Mouse (Mus musculus) thymus, adult 2 months (tissue): Measurements from ENCODE around the gene Efnb1. TPM values are rescaled to one million over a fixed set of nuclear protein-coding genes. Genes with fewer than 3 reads are reported as not detected.
"Not testable (repeated sequence)": the region's sequence is repeated elsewhere in the genome, so short reads cannot be mapped to it uniquely, and the experiment has no call there.

Experiments used
- DNase-seq: peaks from one replicate; pipeline ENCODE4 v3.0.0; 2021
- H3K27ac ChIP-seq: fragments of 200-500 bp; 2 replicates; pipeline ENCODE4 v1.5.1; 2012; ENCODE audit warnings: low read length, control low read depth; ENCODE audit not compliant: control insufficient read depth, insufficient read depth
- H3K27me3 ChIP-seq: fragments of 200-500 bp; 2 replicates; pipeline ENCODE4 v1.6.1; 2012; ENCODE audit warnings: mild to moderate bottlenecking, low read length, moderate library complexity, mixed read lengths; ENCODE audit not compliant: control insufficient read depth, insufficient read depth
- H3K36me3 ChIP-seq: fragments of 200-500 bp; 2 replicates; pipeline ENCODE4 v1.6.1; 2012; ENCODE audit warnings: mild to moderate bottlenecking, low read length, moderate library complexity; ENCODE audit not compliant: control insufficient read depth, insufficient read depth
- H3K4me1 ChIP-seq: fragments of 200-500 bp; replicated peaks from 2 replicates; pipeline ENCODE4 v1.6.1; 2012; ENCODE audit warnings: low read length; ENCODE audit not compliant: control insufficient read depth, insufficient read depth
- H3K4me3 ChIP-seq: fragments of 200-500 bp; 2 replicates; pipeline ENCODE4 v1.5.1; 2012; ENCODE audit warnings: mild to moderate bottlenecking, low read length, control low read depth, moderate library complexity; ENCODE audit not compliant: control insufficient read depth, insufficient read depth
- CTCF ChIP-seq: fragments of 200-500 bp; IDR thresholded peaks from 2 replicates; pipeline ENCODE4 v1.5.1; 2012; ENCODE audit warnings: mild to moderate bottlenecking, control low read depth, low read length, moderate library complexity, borderline replicate concordance; ENCODE audit not compliant: control insufficient read depth, poor library complexity, insufficient read depth; ENCODE audit errors: extremely low read depth
- POLR2A ChIP-seq: fragments of 200-500 bp; IDR thresholded peaks from 2 replicates; pipeline ENCODE4 v1.6.1; 2012; ENCODE audit warnings: mild to moderate bottlenecking, low read length, control low read depth, moderate library complexity; ENCODE audit not compliant: control insufficient read depth, poor library complexity, insufficient read depth; ENCODE audit errors: extremely low read depth
- WGBS: fragments of 180-500 bp; shearing (Covaris S2); methylation state at CpG from one replicate; pipeline ENCODE4 v1.1.7; 2018; 5-methylcytosine and 5-hydroxymethylcytosine counted together
- polyA plus RNA-seq: library from polyadenylated mRNA; depleted of rRNA; stranded (reverse); fragments of >200 nt; gene quantifications from 2 replicates; pipeline ENCODE4 v1.2.3, GENCODE M21; 2012; rRNA removed

Efnb1 gene
- 8.9 and 9.6 TPM in 2 replicates for polyA plus RNA-seq

DNA sequence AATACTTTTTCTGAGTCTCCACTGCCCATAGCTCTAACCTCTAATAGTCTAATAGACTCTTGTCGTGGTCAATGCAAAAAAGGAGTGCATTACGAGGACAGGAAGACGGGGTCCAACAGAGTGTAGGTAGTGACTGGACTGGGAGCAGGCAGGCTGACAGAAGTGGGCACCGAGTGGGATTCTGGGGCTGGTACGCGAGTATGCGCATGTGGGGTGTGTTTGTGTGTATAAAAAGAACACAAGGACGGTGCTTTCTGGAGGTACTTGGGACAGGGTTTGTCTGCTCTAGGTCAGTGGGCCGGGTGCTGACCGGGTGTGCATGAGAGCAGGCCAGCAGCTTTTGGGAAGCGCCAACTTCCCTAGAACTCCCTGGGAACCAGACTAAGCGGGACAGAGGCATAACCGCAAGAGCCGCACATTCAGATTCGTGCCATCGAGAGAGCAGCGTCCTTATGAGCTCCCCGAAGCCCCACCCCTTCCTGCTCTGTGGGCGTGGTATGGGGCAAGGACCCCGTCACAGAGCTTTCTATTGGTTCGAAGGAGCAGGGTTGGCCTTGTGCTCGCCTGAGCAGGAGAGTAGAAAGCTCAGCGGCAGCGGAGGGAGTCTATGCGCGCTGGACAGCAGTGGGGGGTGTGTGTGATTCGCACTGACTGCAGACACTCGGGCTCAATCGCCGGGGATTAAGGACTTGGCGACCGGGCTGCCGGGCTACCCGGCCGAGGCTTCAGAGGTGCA lies at the start of gene Efnb1:
TSS of gene Efnb1 (plus strand) at position 608 of the 736 bp plus-strand sequence.
- no peak within 1 kb of the TSS for H3K27ac ChIP-seq
- peaks cover 13% of the 10 kb centered on the region for H3K4me1 ChIP-seq
- TF ChIP-seq POLR2A: no peak
- TF ChIP-seq CTCF: no peak
- H3K27me3 ChIP-seq: peaks cover 5% of the 10 kb centered on the region
- no peaks in the 10 kb centered on the region for H3K36me3 ChIP-seq
- WGBS: under 1% methylated on average over 35 of the region's 35 CpGs
- peak; percentile 83 for DNase-seq
- H3K4me3 ChIP-seq: peak within 1 kb of the TSS; percentile 57

DNA sequence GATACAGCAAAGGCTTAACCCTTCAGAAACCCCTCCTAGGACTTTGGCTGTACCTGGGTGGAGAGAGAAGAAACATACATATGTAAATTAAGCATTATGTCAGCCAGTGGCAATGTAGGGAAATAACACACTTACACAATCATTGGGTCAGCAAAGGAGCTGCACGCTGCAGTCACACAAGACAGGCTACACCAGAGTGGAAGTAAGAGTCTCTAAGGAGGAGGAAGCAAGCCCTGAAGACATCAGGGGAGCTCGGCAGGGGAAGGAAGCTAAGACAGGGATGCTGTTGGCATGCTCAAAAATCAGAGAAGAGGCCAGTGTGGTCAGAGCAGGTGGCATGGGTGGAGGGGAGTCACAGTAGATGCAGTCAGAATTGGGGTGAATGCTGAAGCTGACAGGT lies 43.2 kb upstream of the Efnb1 start:
- Histone ChIP-seq H3K4me1 (no peaks in the 10 kb centered on the region), H3K36me3 (no peaks in the 10 kb centered on the region), H3K27ac (no peak overlapping the region), H3K27me3 (no peaks in the 10 kb centered on the region), H3K4me3 (no peak overlapping the region)
- DNase-seq: no peak
- WGBS: 25% methylated on average over 2 of the region's 2 CpGs
- TF ChIP-seq CTCF: no peak
- no peak for TF ChIP-seq POLR2A

DNA sequence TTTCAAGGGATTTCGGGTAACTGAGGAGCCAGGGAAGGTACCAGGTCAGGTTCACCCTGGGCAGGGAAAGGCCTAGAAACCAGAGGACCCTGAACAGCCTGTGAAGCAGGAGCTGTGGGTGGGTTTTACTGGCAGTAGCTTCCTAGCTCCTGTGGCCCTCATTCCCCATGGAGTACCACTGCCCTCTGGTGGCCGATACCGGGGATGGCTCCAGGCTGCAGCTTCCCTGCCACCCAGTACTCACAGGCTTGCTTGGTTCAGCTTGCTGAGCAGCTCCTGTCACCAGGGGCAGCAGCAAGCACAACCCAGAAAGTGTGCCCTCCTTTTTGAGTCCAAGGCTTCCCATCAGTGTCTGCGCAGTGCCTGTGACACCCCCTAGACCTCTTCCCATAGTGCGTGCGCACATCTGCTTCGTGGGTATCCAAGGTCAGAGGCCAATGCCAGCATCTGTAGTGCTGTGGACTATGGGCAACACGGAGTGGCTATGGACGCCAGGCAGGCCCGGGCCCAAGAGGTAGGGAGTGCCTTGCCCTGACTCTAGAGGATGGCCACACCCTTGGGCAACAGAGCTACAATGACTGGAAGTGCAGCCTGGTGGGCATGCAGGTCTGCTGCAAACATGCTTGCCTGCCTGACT lies 24.7 kb upstream of the Efnb1 start:
- 85% methylated on average over 7 of the region's 10 CpGs for WGBS
- H3K4me1 ChIP-seq, H3K27ac ChIP-seq, DNase-seq, H3K36me3 ChIP-seq, H3K4me3 ChIP-seq, H3K27me3 ChIP-seq: not testable (repeated sequence)

DNA sequence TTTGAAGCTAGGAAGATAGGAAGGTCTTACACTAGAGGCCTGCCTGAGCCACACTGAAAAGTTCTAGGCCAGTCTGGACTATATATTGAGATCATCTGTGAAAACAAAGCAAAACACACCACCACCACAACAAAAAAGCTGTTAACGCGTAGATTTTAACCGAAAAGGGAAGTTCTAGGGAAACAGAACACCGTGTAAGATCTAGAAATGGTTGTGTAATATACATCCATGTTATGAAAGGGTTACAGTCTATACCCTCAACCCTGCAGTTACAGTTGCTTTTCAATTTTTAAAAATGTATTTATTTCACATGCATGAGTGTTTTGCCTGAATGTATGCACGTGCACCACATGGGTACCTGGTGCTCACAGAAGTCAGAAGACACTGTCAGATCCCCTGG lies 16.4 kb upstream of the Efnb1 start:
- H3K4me3 ChIP-seq: no peak overlapping the region
- WGBS: 62% methylated on average over 5 of the region's 5 CpGs

DNA sequence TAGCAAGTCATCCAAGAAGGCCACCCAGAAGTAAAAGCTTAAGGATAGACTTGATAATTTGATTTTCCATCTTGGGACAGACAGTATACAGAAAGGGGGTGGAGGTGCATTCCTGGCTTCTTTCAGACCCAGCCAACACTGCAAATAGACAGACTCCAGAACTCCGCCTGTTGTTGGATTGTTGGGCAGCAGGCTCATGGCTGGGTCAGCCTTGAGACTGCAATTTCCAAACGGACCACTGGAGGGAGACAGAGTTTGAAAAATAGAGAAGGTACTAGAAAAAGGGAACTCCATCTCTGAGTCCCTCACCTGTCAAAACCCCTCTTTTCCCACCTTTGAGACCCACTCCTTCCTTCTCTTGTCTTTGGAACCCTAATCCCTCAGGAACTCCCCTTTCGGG lies 5.9 kb upstream of the Efnb1 start:
- Histone ChIP-seq H3K27ac (no peak overlapping the region), H3K27me3 (no peaks in the 10 kb centered on the region), H3K4me3 (no peak overlapping the region), H3K4me1 (peaks cover 1% of the 10 kb centered on the region), H3K36me3 (no peaks in the 10 kb centered on the region)
- WGBS: 34% methylated on average over 3 of the region's 3 CpGs
- DNase-seq: peak; percentile 62
- TF ChIP-seq POLR2A (no peak), CTCF (no peak)

More for the DNA sequence above, 16.4 kb upstream of the Efnb1 start:
- no peak for TF ChIP-seq POLR2A
- TF ChIP-seq CTCF: no peak
- DNase-seq: no peak
- no peak overlapping the region for H3K27ac ChIP-seq
- H3K36me3 ChIP-seq: no peaks in the 10 kb centered on the region
- no peaks in the 10 kb centered on the region for H3K27me3 ChIP-seq
- no peaks in the 10 kb centered on the region for H3K4me1 ChIP-seq

DNA sequence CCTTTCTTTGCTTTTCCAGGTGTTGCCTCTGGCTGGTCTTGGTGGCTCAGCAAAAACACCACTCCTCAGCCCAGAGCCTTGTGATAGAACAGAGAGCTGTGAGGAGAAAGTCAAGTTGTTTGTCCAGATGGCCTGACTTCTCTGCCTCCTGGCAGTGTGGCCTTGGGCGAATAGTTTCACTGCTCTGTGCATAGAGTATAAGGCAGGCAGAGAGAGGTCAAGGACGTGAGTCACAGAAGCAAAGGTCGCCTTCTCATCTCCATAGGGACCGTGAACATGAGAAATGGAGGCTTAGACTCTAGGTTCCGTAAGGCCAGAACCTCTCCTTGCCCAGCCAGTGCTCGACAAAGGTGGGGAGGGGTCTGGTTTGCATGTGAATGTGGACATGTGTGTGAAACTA lies 3.4 kb upstream of the Efnb1 start:
- Histone ChIP-seq H3K4me3 (no peak overlapping the region), H3K27me3 (peaks cover 5% of the 10 kb centered on the region)

DNA sequence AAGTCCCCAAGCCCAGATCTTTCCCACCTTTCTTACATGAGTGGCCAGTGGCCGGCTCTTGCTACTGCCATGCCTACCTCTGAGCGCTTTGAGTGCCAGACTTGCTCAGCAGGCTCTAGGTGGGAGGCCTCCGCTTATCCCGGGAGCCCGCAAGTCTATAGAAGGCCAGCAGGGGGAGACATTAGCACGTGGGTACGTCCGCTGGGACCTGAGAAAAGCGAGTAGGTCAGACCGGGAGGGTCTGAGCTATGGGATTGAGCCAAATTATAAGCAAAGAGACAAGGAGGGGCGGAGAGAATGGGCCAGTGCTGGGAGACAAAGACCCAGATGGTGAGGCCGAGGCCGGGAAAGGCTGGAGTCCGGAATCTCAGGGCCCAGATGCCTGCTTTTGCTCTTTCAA lies 1.0 kb upstream of the Efnb1 start:
- WGBS: 5% methylated on average over 13 of the region's 14 CpGs
- H3K27ac ChIP-seq: no peak overlapping the region
- H3K4me1 ChIP-seq: peaks cover 13% of the 10 kb centered on the region
- no peaks in the 10 kb centered on the region for H3K36me3 ChIP-seq
- peaks cover 5% of the 10 kb centered on the region for H3K27me3 ChIP-seq
- DNase-seq: peak; percentile 71
- peak overlapping the region; percentile 6; the same call in 1 of the 2 replicates for H3K4me3 ChIP-seq
- TF ChIP-seq POLR2A (no peak), CTCF (peak; percentile 86)

More for the DNA sequence above, 3.4 kb upstream of the Efnb1 start:
- no peaks in the 10 kb centered on the region for H3K36me3 ChIP-seq
- DNase-seq: no peak
- TF ChIP-seq POLR2A (no peak), CTCF (no peak)
- WGBS: 89% methylated on average over 6 of the region's 6 CpGs
- peaks cover 13% of the 10 kb centered on the region for H3K4me1 ChIP-seq
- H3K27ac ChIP-seq: no peak overlapping the region
